Mouse (Mus musculus) left cerebral cortex, postnatal 25 days (tissue): ENCODE measurements at regions not wholly inside any gene's neighbourhood (a gene's known extent, or its start where the extent isn't known, plus 50 kb on each side); places are given as distances from the start of the nearest gene placed in this dataset.

Experiments
- DNase-seq, 2 experiments: peaks; one replicate each; pipeline ENCODE4 v3.0.0; 2022; ENCODE audit warnings: low spot score in 2 of 2, mixed read lengths in 1 of 2
- intact Hi-C: fragments of 180-260 bp; cut with DNase I; formaldehyde crosslinking; loops from one replicate; pipeline ENCODE4 v1.15.1; 2025

GRCm38 (mm10) chr7:134436917-134437316 lies 51.5 kb upstream of the D7Ertd443e start:
- intact Hi-C loops = no loop called here
- DNase-seq = no peak

- intact Hi-C loops = no loop called here
- peak in 1 of 2 experiments; percentile 9 for DNase-seq
Observed at GRCm38 (mm10) chr7:134439281-134439680, 53.8 kb upstream of the D7Ertd443e start.

DNA sequence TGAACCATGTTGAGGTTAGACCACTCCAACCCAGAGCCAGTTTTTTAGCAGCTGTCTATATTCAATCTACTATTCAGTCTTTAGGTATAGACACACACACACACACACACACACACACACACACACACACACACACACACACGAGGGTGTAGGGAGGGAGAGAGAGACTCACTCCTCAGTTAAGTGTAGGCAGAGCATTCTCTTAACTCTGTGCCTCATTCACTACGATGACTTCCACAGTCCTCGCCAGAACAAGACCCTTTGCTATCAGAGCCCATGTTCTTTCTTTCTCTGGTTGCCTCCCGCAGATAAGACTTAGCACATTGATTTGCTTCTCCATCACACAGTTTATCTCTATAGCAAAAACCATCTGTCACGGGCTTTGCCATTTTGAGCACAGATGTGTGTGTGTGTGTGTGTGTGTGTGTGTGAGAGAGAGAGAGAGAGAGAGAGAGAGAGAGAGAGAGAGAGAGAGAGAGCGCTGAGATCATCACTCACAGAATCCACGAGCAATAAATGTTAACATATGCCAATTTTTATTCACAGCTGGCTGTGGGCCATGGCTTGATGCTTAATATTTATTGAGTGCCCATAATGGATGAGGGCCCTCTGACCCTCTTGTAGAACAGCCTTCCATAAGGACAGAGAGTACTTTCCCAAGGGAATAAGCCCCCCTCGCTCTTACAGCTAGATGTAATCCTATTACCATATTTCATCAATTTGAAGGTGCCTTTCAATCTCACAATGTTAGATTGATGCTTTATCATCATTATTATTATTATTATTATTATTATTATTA lies 59.7 kb upstream of the D7Ertd443e start:
- no peak for DNase-seq
- intact Hi-C loops = no loop called here

DNA sequence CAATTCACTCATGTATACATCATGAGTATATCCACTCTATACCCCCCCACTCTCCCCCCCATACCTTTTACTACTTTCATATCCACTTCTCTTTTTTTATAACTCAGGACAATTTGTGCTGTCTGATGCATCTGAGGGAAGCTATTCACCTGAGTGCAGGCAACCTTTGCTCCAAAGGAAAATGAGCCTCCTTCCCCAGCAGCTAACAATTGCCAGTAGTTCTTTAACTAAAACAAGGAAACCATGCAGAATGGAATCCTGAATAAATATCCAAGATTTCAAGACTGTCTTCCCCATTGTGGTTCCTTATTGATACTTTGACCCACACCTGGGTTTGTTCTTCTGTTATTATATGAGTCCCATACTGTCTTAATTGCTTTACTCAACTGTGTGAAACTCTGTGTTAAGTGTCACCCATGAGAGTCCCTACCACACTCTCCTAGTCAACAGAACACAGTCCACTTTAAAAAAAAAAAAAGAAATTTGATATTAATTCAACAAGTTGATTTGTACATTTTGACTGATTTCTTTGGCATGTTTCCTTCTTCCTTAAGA lies 62.3 kb upstream of the D7Ertd443e start:
- DNase-seq = no peak
- intact Hi-C loops = no loop called here

DNA sequence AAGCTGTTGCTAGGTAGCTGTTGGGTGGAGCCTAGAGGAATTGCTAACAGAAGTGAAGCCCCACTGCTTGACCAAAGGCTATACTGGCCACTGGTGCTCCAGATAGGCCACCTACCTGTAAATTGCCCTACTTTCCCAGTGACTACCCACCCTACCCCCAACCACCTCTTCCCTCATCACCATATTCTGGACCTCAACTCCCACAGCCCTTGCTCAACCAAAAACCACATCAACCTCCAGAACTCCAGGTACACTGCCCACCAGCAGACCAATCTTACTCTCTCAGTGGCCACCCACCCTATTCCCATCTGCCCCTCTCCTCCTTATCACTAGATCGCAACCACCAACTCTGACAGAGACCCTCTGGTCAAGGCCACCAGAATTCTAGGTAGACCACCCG lies 63.4 kb upstream of the D7Ertd443e start:
- DNase-seq = no peak
- intact Hi-C loops = no loop called here

- DNase-seq = no peak
- intact Hi-C loops = no loop called here
Observed at GRCm38 (mm10) chr7:134462677-134463076, 77.2 kb upstream of the D7Ertd443e start.

DNA sequence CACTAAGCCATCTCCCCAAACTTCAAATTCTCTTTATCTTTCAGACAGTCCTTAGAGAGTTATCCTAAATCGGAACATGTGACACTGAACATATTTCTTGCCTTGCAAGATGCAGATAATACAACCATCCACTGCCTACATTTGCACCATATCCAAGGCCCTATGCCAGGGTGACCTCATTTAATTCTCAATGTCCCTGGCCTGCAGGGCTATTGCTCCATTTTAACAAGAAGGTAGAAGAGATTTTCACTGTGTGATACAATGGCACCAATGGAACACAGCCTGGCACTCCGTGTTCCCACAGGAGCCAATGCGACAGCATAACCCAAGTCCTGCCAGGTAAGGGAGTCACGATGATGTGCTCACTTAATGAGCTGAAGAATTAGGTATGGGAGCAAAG lies 77.9 kb upstream of the D7Ertd443e start:
- DNase-seq = no peak
- intact Hi-C loops = no loop called here

DNA sequence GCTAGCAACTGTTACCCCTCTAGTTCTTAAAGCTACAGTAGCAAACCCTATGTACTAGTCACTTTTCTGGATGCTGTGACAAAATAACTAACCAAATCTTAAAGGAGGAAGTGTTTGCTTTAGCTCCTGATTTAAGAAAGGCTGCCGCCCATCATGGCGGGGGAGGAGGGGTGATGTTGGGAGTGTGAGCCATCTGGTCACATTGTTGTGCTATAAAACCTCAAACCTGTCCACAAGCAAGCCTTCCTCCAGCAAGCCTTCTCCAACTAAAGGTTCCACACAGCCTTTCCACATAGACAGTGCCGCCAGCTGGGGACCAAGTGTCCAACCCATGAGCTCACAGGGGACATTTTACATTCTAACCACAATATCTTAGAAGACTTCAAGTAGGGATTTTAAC lies 81.8 kb upstream of the D7Ertd443e start:
- peak in 1 of 2 experiments; percentile 76 for DNase-seq
- intact Hi-C loops = no loop called here

DNA sequence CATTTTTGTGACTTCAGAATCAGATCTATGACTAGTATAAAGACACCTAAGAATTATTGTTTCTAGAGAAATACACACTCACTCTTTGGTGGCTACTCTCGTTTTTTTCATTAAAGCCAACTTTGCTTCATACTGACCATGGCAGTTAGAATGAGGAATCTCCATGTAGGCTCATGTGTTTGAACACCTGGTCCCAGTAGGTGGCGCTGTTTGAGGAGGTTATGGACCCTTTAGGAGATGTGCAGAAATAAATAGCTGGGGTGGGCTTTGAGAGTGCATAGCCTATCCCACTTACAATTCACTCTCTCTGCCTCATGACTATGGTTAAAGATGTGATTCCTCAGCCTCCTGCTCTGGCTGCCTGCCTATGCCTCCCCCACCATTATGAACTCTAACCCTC lies 85.8 kb upstream of the D7Ertd443e start:
- intact Hi-C loops = no loop called here
- DNase-seq = peak in 1 of 2 experiments; percentile 21

DNA sequence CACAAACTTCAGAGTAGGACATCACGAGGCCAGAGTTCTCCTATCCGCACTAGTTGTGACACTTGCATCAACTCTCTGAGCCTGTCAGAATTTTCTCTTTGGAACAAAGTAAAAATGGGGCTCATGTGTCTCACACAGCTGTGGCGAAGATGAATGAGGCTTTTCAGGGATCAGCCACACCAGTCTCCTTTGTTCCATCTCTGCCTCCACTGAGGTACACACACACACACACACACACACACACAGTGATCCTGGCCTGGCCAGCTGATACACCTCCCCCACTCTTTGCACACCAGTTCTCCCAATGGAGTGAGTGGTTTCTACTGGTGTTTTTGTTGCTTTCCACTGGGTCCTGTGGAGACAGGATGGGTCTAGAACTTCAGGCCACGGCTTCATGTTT lies 105.9 kb upstream of the D7Ertd443e start:
- DNase-seq = peak in 1 of 2 experiments; percentile 40
- intact Hi-C loops = no loop called here

DNA sequence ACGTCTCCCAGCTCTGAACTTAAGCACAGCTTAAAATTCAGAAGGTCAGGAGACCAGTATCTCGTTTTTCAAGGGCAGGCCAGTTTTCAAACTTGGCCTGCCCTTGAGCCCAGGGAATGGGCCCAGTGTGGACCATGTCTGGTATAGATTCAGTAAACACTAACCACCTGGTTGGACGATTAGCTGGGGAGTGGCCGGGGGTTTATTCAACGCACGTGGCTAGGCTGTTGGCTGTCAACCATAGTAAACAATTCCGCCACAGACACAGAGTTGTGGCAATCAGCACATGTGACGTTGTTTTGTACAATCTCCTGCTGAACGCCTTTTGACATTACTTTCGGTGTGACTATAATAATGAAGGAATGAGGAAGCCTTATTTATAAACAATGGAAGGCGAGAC lies 111.8 kb upstream of the D7Ertd443e start:
- intact Hi-C loops = no loop called here
- DNase-seq = no peak

DNA sequence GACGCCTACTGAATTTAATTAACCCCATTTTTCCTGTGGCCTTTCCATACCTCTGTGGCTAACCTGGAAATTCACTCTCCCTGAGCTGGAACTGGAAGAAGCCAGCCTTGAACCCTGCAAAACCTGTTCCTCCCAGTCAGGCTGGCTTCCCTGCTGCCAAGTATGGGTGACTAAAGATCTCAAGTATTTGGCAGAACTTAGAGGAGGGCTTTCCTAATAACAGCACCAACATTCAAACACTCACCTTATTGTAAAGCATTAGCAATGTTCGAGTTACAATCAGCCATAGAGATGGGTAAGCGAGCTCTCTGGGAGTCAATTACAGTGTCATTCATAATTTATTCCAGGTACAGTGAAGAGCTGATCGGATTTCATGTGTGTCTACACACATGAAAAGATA lies 112.4 kb upstream of the D7Ertd443e start:
- intact Hi-C loops = no loop called here
- no peak for DNase-seq

- intact Hi-C loops = no loop called here
- no peak for DNase-seq
Observed at GRCm38 (mm10) chr7:134498716-134499115, 113.3 kb upstream of the D7Ertd443e start.

DNA sequence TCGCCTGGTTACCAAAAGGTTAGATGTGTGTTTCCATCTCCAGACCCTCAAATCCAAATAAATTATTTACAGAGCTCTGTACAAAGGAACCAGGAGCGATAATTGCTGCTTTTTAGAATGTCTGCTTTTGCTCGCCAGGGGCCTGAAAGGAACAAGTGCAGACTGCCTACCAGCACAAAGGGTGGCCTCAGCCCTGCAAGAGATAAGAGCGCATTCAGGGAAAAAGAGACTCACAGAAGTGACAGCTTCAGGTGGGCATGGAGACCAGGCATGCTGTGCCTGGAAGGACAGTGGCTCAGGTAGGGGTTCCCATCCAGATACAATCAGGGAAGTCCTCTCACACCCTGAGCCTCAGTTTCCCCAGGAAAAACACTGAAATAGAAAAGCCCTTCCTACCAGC lies 114.0 kb upstream of the D7Ertd443e start:
- intact Hi-C loops = no loop called here
- no peak for DNase-seq

DNA sequence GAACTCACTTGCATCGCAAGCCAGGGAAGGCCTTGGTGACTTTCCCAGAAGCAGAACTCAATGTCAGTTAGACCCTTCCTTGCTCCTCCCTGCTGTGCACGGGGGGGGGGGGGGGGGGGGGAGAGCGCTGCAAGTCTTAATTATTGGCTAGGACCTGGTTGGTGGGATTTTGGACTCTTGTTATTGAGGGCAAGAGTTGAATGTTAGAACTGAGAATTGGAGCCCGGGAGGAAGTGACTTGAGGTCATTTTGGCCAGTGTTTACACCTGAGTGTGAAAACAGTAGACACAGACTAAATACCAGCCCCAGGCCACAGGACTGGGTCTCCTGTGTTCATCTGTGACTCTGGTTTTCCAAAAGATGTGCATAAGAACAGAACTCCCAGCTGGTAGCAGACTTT lies 114.7 kb upstream of the D7Ertd443e start:
- intact Hi-C loops = no loop called here
- no peak for DNase-seq

- DNase-seq = no peak
- intact Hi-C loops = no loop called here
Observed at GRCm38 (mm10) chr7:134501079-134501478, 115.6 kb upstream of the D7Ertd443e start.

- no peak for DNase-seq
- intact Hi-C loops = no loop called here
Observed at GRCm38 (mm10) chr7:134510333-134510928, 125.0 kb upstream of the D7Ertd443e start.

- intact Hi-C loops = no loop called here
Observed at GRCm38 (mm10) chr7:134519372-134519975, 134.0 kb upstream of the D7Ertd443e start.

GRCm38 (mm10) chr7:134523897-134524296 lies 138.4 kb upstream of the D7Ertd443e start:
- DNase-seq = no peak
- intact Hi-C loops = no loop called here

More at GRCm38 (mm10) chr7:134519372-134519975, 134.0 kb upstream of the D7Ertd443e start:
- peak in 1 of 2 experiments; percentile 17 for DNase-seq

DNA sequence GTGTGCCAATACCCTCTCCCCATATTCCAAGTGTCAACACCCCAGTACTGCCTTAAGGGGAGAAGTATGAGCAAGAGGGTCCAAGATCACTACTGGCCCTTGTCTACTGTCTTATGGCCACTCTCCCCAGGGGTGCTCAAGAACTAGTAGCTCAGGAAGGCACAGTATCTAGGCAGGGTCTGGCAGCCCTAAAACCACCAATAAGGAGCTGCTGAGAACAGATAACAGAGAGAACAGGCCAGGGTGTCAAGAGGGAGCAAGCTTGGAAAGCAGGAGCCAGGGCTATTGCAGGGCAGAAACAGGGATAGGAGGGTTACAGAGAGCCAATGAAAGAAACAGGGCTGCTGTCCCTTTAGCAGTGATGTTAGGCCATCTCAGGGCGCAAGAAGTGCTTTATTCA lies 139.6 kb upstream of the D7Ertd443e start:
- no peak for DNase-seq
- intact Hi-C loops = no loop called here

- DNase-seq = no peak
- intact Hi-C loops = no loop called here
Observed at GRCm38 (mm10) chr7:134525461-134525860, 140.0 kb upstream of the D7Ertd443e start.
